Mouse (Mus musculus) limb, embryonic 13.5 days (tissue): ENCODE results near the gene Apol6. TPM values are rescaled to one million over a fixed set of nuclear protein-coding genes. Genes with fewer than 3 reads are reported as not detected.
A peak's percentile ranks its signal among the peaks of the same experiment; 100 is the strongest.

Source experiments
- ATAC-seq: fragments of 200-750 bp; cut with Nextera tagmentation; 2 replicates; pipeline ENCODE4 v1.8.0; 2017; ENCODE audit warnings: low read depth, moderate number of reproducible peaks, moderate TSS enrichment; ENCODE audit not compliant: low FRiP score
- H3K27ac ChIP-seq: fragments of 300-500 bp; sonication (generic); 2 replicates; pipeline ENCODE4 v1.5.1; 2015; ENCODE audit warnings: inconsistent platforms, mild to moderate bottlenecking, moderate library complexity
- H3K27me3 ChIP-seq: fragments of 300-500 bp; sonication (generic); 2 replicates; pipeline ENCODE4 v1.6.1; 2015; ENCODE audit warnings: mild to moderate bottlenecking, inconsistent platforms
- H3K36me3 ChIP-seq: fragments of 300-500 bp; sonication (generic); 2 replicates; pipeline ENCODE4 v1.6.1; 2015; ENCODE audit warnings: inconsistent platforms, mild to moderate bottlenecking, moderate library complexity
- H3K4me1 ChIP-seq: fragments of 300-500 bp; sonication (generic); 2 replicates; pipeline ENCODE4 v1.6.1; 2015; ENCODE audit warnings: inconsistent platforms
- H3K4me2 ChIP-seq: fragments of 300-500 bp; sonication (generic); replicated peaks from 2 replicates; pipeline ENCODE4 v1.6.1; 2015; ENCODE audit warnings: inconsistent platforms, mild to moderate bottlenecking, moderate library complexity
- H3K4me3 ChIP-seq: fragments of 300-500 bp; sonication (generic); 2 replicates; pipeline ENCODE4 v1.5.1; 2015; ENCODE audit warnings: moderate library complexity, mild to moderate bottlenecking, inconsistent platforms
- H3K9ac ChIP-seq: fragments of 300-500 bp; sonication (generic); 2 replicates; pipeline ENCODE4 v1.6.1; 2015; ENCODE audit warnings: mild to moderate bottlenecking, inconsistent platforms
- H3K9me3 ChIP-seq: fragments of 300-500 bp; sonication (generic); 2 replicates; pipeline ENCODE4 v1.6.1; 2016; ENCODE audit warnings: inconsistent platforms
- WGBS: fragments of 180-500 bp; shearing (Covaris S2); methylation state at CpG from one replicate; pipeline ENCODE4 v1.1.7; 2015; 5-methylcytosine and 5-hydroxymethylcytosine counted together
- polyA plus RNA-seq: library from polyadenylated mRNA; unstranded; fragments of >200 nt; fragmentation: Nextera tagmentation; extraction: Ambion mirVana; gene quantifications from 2 replicates; pipeline ENCODE4 v1.2.1, GENCODE M21; 2015

The Apol6 gene
- polyA plus RNA-seq, 1 experiment from 2014 or later, result not detected

GRCm38 (mm10) chr15:77094431-77094830 lies 49.9 kb downstream of the Apol6 start:
- 94% methylated on average over 13 of the region's 13 CpGs for whole genome bisulfite sequencing
- Histone ChIP-seq H3K9ac (no peak overlapping the region), H3K4me3 (no peak overlapping the region), H3K27ac (no peak overlapping the region), H3K27me3 (no peaks in the 10 kb centered on the region), H3K4me2 (no peak overlapping the region), H3K9me3 (no peaks in the 10 kb centered on the region), H3K4me1 (peaks cover 3% of the 10 kb centered on the region; the same call in 1 of the 2 replicates), H3K36me3 (peaks cover 74% of the 10 kb centered on the region)
- ATAC-seq, result no peak

GRCm38 (mm10) chr15:77095216-77095615 lies 50.7 kb downstream of the Apol6 start:
- H3K9ac ChIP-seq, result no peak overlapping the region
- H3K4me1 ChIP-seq, result peaks cover 3% of the 10 kb centered on the region; the same call in 1 of the 2 replicates
- 93% methylated on average over 1 of the region's 1 CpGs for WGBS
- no peaks in the 10 kb centered on the region for H3K27me3 ChIP-seq
- no peak for ATAC-seq
- H3K27ac ChIP-seq, result no peak overlapping the region
- H3K9me3 ChIP-seq, result no peaks in the 10 kb centered on the region
- no peak overlapping the region for H3K4me3 ChIP-seq
- H3K4me2 ChIP-seq, result no peak overlapping the region
- peaks cover 74% of the 10 kb centered on the region for H3K36me3 ChIP-seq

GRCm38 (mm10) chr15:77097358-77097757 lies 52.8 kb downstream of the Apol6 start:
- H3K36me3 ChIP-seq, result peaks cover 75% of the 10 kb centered on the region
- no peaks in the 10 kb centered on the region; the same call in 1 of the 2 replicates for H3K4me1 ChIP-seq
- no peak overlapping the region for H3K27ac ChIP-seq
- H3K4me2 ChIP-seq, result no peak overlapping the region
- no peaks in the 10 kb centered on the region for H3K27me3 ChIP-seq
- no peak for ATAC-seq
- no peak overlapping the region for H3K9ac ChIP-seq
- no peaks in the 10 kb centered on the region for H3K9me3 ChIP-seq
- 90% methylated on average over 6 of the region's 6 CpGs for WGBS
- no peak overlapping the region for H3K4me3 ChIP-seq

GRCm38 (mm10) chr15:77099756-77100155 lies 55.2 kb downstream of the Apol6 start:
- H3K36me3 ChIP-seq, result peaks cover 59% of the 10 kb centered on the region
- 37% methylated on average over 3 of the region's 3 CpGs for WGBS
- no peaks in the 10 kb centered on the region for H3K4me1 ChIP-seq
- no peaks in the 10 kb centered on the region for H3K9me3 ChIP-seq
- H3K4me2 ChIP-seq, result no peak overlapping the region
- no peak for ATAC-seq
- no peak overlapping the region for H3K4me3 ChIP-seq
- H3K27ac ChIP-seq, result no peak overlapping the region
- H3K9ac ChIP-seq, result no peak overlapping the region
- no peaks in the 10 kb centered on the region for H3K27me3 ChIP-seq

- Histone ChIP-seq H3K36me3 (peaks cover 54% of the 10 kb centered on the region), H3K27ac (no peak overlapping the region), H3K9me3 (no peaks in the 10 kb centered on the region), H3K4me2 (no peak overlapping the region), H3K4me1 (no peaks in the 10 kb centered on the region), H3K4me3 (no peak overlapping the region), H3K9ac (no peak overlapping the region), H3K27me3 (no peaks in the 10 kb centered on the region)
- WGBS, result 90% methylated on average over 5 of the region's 5 CpGs
- ATAC-seq, result no peak
Observed at GRCm38 (mm10) chr15:77102685-77103084, 58.2 kb downstream of the Apol6 start.

- ATAC-seq, result no peak
- WGBS, result 77% methylated on average over 10 of the region's 10 CpGs
- Histone ChIP-seq H3K4me2 (no peak overlapping the region), H3K9me3 (no peaks in the 10 kb centered on the region), H3K4me3 (no peak overlapping the region), H3K27ac (peak overlapping the region; percentile 48; the same call in 1 of the 2 replicates), H3K36me3 (peaks cover 45% of the 10 kb centered on the region), H3K4me1 (no peaks in the 10 kb centered on the region), H3K9ac (no peak overlapping the region), H3K27me3 (no peaks in the 10 kb centered on the region)
Observed at GRCm38 (mm10) chr15:77104349-77105158, 60.0 kb downstream of the Apol6 start.

- WGBS, result 72% methylated on average over 10 of the region's 10 CpGs
- H3K9me3 ChIP-seq, result no peaks in the 10 kb centered on the region
- H3K4me2 ChIP-seq, result no peak overlapping the region
- H3K4me3 ChIP-seq, result no peak overlapping the region
- H3K27ac ChIP-seq, result no peak overlapping the region
- H3K36me3 ChIP-seq, result peaks cover 44% of the 10 kb centered on the region
- H3K27me3 ChIP-seq, result no peaks in the 10 kb centered on the region
- no peak for ATAC-seq
- no peaks in the 10 kb centered on the region for H3K4me1 ChIP-seq
- no peak overlapping the region for H3K9ac ChIP-seq
Observed at GRCm38 (mm10) chr15:77105273-77105672, 60.7 kb downstream of the Apol6 start.

Other genes starting within 250 kb of the Apol6 start
- 34.8 and 35.7 TPM in 2 replicates for gene Zfp251, start 173.3 kb upstream of the Apol6 start, polyA plus RNA-seq
- 10.1 and 10.4 TPM in 2 replicates for gene Zfp7, start 165.5 kb upstream of the Apol6 start, polyA plus RNA-seq
- not detected in 2 replicates for gene Gm49527, start 165.4 kb upstream of the Apol6 start, polyA plus RNA-seq
- gene Zfp647, start 119.3 kb upstream of the Apol6 start, polyA plus RNA-seq, result 21.8 and 23.8 TPM in 2 replicates
- 93.2 and 98.0 TPM in 2 replicates for gene 1110038F14Rik, start 96.2 kb upstream of the Apol6 start, polyA plus RNA-seq
- gene Mb, start 5.9 kb downstream of the Apol6 start, polyA plus RNA-seq, result 10.1 and 13.6 TPM in 2 replicates